Mouse (Mus musculus) MEL-GATA-1-ER (cell line): ENCODE results near the gene Polr2m.

ENCODE experiments used
- DNase-seq: peaks from one replicate; pipeline ENCODE4 v3.0.0-alpha.2; 2012; ENCODE audit warnings: low read depth; ENCODE audit errors: extremely low read depth

Gene Polr2m

GRCm38 (mm10) chr9:71475536-71475935 lies 10.2 kb downstream of the Polr2m start:
- DNase-seq, result no peak

DNA sequence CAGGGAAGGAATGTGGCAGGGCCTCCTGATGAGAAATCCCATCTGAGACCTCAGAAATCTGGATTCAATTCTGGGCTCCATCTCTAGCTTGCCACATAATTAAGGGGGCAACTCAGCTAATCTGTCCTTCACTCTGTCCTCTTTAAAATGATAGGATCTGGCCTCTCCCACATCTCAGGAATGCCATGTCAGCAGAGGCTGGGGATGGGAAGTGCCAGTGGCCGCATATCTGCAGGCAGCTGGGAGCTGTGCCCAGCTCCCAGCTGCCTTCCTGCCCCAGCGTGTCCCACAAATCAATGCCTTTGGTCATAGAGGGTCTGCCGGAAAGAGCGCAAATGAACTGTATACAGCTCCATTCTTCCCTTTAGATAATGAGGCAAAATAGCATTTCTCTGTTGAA lies 18.3 kb downstream of the Polr2m start:
- DNase-seq, result no peak

DNA sequence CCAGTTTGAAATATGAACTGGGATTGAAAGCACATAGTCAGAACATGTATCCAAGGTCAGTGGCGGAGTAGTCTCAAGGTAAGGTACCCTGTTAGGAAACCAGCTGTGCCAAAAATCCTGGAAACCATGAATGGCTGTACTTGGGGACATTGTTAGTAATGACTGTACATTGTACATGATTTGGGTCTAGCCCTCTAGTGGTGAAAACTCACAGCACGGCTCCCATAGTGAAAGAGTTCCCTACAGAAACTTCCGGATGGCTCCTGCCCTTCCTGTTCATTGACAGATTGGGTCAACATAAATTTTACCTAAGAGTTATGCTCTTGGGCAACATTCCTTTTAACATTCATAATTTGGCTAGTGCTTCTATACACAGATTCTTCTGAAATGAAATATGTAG lies 19.6 kb downstream of the Polr2m start:
- no peak for DNase-seq

GRCm38 (mm10) chr9:71463072-71463667 lies 22.6 kb downstream of the Polr2m start:
- DNase-seq, result no peak

DNA sequence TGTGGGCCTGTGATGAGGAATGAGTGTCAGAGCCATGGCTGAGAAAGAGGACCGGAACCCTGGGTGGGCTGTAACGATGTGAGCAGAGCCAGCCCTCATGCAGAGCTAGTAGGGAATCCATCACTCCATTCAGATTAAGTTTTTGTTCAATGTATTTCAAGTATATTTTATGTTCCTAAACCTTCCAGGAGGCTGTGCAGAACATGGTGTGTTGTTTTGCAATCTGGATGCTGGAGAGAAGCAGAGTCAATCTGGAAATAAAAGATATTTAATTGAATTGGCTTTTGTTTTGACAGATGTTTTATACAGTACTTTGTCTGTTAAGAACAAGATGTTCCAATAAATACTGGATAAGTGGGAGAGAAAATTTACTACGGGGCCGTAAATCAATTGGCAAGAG lies 29.0 kb downstream of the Polr2m start:
- no peak for DNase-seq

DNA sequence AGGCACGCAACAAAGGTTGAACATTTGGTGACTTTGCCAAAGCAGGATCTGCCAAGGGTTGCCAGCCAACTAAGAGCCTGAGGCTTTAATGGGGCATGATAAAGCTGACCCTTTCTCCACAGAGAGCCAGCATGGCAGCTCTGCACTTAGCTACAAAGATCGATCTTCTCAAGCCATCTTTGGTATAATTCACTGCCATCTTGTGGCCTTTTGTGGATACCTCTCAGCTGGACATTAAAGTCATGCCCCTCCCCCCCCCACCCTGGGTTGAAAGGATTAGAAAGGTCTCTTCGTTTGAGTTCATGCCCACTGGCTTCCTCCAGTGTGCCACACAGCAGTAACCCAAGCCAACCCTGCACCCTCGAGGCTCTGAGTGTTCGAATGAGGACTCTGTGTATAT lies 31.8 kb downstream of the Polr2m start:
- DNase-seq, result no peak

- no peak for DNase-seq
Measured at GRCm38 (mm10) chr9:71453352-71453751, 32.4 kb downstream of the Polr2m start.

DNA sequence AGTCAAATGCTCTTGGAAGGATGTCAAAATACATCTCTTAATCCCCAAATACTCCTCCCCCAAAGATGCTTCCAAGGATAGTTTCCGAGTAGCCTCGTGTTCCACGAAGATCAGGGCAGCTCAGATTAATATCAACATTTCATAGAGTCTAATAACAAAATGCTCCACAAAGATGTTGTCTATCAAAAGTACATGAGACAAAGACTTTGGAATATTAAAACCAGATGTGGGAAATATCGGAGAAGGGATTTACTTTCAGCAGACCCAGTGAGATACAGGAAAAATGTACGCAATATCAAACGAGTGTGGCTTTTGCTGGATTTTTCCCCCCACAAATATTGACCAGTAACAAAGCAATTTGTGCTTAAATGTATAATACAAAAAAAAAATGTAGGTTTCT lies 35.1 kb downstream of the Polr2m start:
- no peak for DNase-seq

GRCm38 (mm10) chr9:71447573-71447972 lies 38.2 kb downstream of the Polr2m start:
- no peak for DNase-seq

- DNase-seq, result no peak
Measured at GRCm38 (mm10) chr9:71445308-71445707, 40.4 kb downstream of the Polr2m start.

- no peak for DNase-seq
Measured at GRCm38 (mm10) chr9:71438146-71438545, 47.6 kb downstream of the Polr2m start.
